8 mouse cellular contexts compared by ENCODE assay signal in the genomic region with DNA sequence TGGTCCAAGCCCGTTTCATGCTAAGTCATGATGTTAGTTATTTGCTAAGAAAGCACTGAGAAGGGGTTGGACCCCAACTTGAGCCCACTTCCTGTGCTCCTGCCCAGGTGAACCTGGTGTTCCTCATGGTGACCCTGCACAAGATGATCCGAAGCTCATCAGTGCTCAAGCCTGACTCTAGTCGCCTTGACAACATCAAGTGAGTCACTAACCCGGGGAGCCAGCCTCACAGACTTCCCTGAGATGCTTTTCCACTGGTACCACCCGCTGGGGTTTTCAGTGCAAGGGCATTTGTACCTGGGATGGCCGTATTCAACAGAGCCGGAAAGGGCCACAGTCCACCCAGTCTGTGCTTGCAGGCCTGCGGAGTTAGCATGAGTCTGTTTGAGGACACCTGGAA.
"Had no signal": no experiment of that assay in that cellular context is flagged by ENCODE, and none has a peak within 500 bp of the region (broad histone marks: within the 10 kb centered on the region; RNA-seq: fewer than 3 reads in every experiment).

No protein-coding gene starts in this region.

- DNase-seq: liver, postnatal 0 days; lung, adult 2 months; lung, postnatal 14 days; lung, postnatal 36 days; right cerebral cortex, postnatal 25 days; thymus, adult 2 months; thymus, postnatal 25 days; thymus, postnatal 4 days had no signal
